Mouse (Mus musculus): ENCODE measurements around the gene Tas2r110. TPM values are rescaled to one million over a fixed set of nuclear protein-coding genes. Genes with fewer than 3 reads are reported as not detected.

The Tas2r110 gene
- not detected for total RNA-seq (2021)
- long read RNA-seq, experiment 1: 0 reads
- long read RNA-seq, experiment 2: 0 reads

DNA sequence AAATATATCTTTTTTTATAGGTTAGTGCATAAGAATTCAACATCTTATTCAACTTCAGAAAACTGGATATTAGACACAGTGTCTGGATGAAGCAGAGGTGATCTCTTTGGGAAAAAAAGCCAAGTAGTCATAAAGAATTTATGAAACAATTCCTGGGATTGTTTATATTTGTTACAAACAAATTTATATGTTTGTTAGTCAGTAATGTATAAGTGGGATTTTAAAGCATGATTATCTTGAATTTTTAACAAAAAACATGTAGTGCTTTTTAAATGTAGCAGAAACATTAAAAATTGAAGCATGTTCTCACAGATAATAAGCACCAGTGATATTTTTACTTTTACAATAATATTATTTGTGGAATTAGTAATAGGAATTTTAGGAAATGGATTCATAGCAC is at the start of gene Tas2r110:
TSS of gene Tas2r110 (plus strand) at position 301 of the 400 bp plus-strand sequence.
- DNase-seq: no peak

DNA sequence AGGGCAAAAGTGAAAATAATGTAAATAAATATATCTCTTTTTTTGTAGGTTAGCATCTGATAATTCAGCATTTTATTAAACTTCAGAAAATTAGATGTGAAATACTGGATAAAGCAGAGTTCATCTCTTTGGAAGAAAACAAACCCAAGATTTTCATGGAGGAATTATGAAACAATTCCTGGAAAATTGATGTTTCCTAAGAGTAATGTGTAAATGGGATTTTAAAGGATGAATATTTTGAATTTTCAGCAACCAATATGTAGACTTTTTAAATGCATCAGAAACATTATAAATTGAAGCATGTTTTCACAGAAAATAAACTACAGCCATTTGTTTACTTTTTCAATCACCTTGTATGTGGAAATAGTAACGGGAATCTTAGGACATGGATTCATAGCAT is 21.0 kb upstream of the Tas2r110 start, which contains the start of gene Tas2r123:
TSS of gene Tas2r123 (plus strand) at position 301 of the 400 bp plus-strand sequence.
- no peak for DNase-seq

- DNase-seq: no peak
These were observed 12.7 kb upstream of the Tas2r110 start, which contains the start of gene Tas2r116 for GRCm38 (mm10) chr6:132855138-132855537. Tas2r116 (plus strand) TSS chr6:132855438.

GRCm38 (mm10) chr6:132892711-132893110 is 24.9 kb downstream of the Tas2r110 start, which contains the start of gene Tas2r113:
Tas2r113 (plus strand) TSS chr6:132893011.
- no peak for DNase-seq

DNA sequence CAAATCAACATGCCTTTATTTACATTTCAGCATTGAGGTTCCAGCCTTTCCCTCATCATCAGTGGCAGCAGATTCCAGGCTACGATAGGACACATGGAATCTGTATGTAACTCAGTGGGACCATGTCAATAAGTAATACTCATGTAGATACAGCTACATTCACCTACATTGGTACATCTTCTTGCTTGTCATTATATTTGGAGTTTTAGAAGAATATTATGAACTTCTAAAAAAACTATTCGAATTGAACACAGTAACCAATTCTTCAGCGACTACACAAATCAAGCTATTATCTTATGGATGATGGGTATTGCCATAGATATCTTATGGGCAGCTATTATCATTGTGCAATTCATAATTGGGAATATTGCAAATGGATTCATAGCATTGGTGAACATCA is 41.5 kb downstream of the Tas2r110 start, which contains the start of gene Tas2r125:
TSS of gene Tas2r125 (plus strand) at position 301 of the 400 bp plus-strand sequence.
- DNase-seq: no peak

Other genes with a start within 250 kb of the Tas2r110 start
- not detected for gene A630073D07Rik, start 216.5 kb upstream of the Tas2r110 start, total RNA-seq (2021)
- gene Tas2r120, start 211.1 kb upstream of the Tas2r110 start, total RNA-seq (2021): not detected
- gene Tas2r121, start 167.0 kb upstream of the Tas2r110 start, total RNA-seq (2021): not detected
- gene Tas2r122, start 156.1 kb upstream of the Tas2r110 start, total RNA-seq (2021): not detected
- gene Tas2r115, start 130.0 kb upstream of the Tas2r110 start, total RNA-seq (2021): not detected
- not detected for gene Tas2r124, start 113.3 kb upstream of the Tas2r110 start, total RNA-seq (2021)
- gene Tas2r102, start 105.9 kb upstream of the Tas2r110 start, total RNA-seq (2021): not detected
- not detected for gene Tas2r136, start 89.8 kb upstream of the Tas2r110 start, total RNA-seq (2021)
- gene Tas2r117, start 65.2 kb upstream of the Tas2r110 start, total RNA-seq (2021): not detected
- gene Tas2r123, start 20.9 kb upstream of the Tas2r110 start, total RNA-seq (2021): not detected
- gene Tas2r116, start 12.6 kb upstream of the Tas2r110 start, total RNA-seq (2021): not detected
- not detected for gene Tas2r113, start 25.0 kb downstream of the Tas2r110 start, total RNA-seq (2021)
- gene Tas2r125, start 41.6 kb downstream of the Tas2r110 start, total RNA-seq (2021): not detected
- not detected for gene Tas2r129, start 83.1 kb downstream of the Tas2r110 start, total RNA-seq (2021)
- not detected for gene Tas2r131, start 89.9 kb downstream of the Tas2r110 start, total RNA-seq (2021)
- gene Tas2r109, start 113.0 kb downstream of the Tas2r110 start, total RNA-seq (2021): not detected
- not detected for gene Tas2r103, start 169.1 kb downstream of the Tas2r110 start, total RNA-seq (2021)
- not detected for gene Tas2r140, start 187.8 kb downstream of the Tas2r110 start, total RNA-seq (2021)
- 100 to 1,000 TPM in 1 of 2 experiments, 10 to 100 TPM in 1; 93.6 to 114 TPM for gene Smim10l1, start 236.9 kb downstream of the Tas2r110 start, total RNA-seq (2021)